Mouse (Mus musculus) adrenal gland, adult 10 weeks (tissue): ENCODE measurements around the gene 1700012B07Rik. TPM values are rescaled to one million over a fixed set of nuclear protein-coding genes. Genes with fewer than 3 reads are reported as not detected.

ENCODE experiments used
- polyA plus RNA-seq: library from polyadenylated mRNA; stranded (reverse); fragments of 350-450 nt; fragmentation: Illumina TruSeq; extraction: RNeasy Lipid Tissue Mini Kit (QIAGEN cat#74804); gene quantifications from one replicate; pipeline ENCODE4 v1.2.3, GENCODE M21; 2014; ENCODE audit warnings: low read depth, low replicate concordance

1700012B07Rik gene
- polyA plus RNA-seq: not detected

GRCm38 (mm10) chr11:109827946-109828345, at the start of gene 1700012B07Rik:
1700012B07Rik (minus strand) TSS chr11:109828046.

Other genes starting within 250 kb of the 1700012B07Rik start
- gene Wipi1, start 216.1 kb downstream of the 1700012B07Rik start, polyA plus RNA-seq: 46.6 TPM
- 703 TPM for gene Prkar1a, start 178.6 kb downstream of the 1700012B07Rik start, polyA plus RNA-seq
- not detected for gene Fam20a, start 105.8 kb downstream of the 1700012B07Rik start, polyA plus RNA-seq
- gene Abca8b, start 167.8 kb upstream of the 1700012B07Rik start, polyA plus RNA-seq: 33.8 TPM